Mouse (Mus musculus) CD4-positive, CD25-positive, alpha-beta regulatory T cell, adult 2 months (primary cell): Measurements from ENCODE around the gene Ppp1cc.
"Not testable (repeated sequence)": the region's sequence is repeated elsewhere in the genome, so short reads cannot be mapped to it uniquely, and the experiment has no call there.

Experiments
- DNase-seq: peaks from one replicate; pipeline ENCODE4 v3.0.0-alpha.2; 2012; ENCODE audit warnings: low read depth, low spot score

Ppp1cc gene

GRCm38 (mm10) chr5:122136508-122137408 is 21.3 kb upstream of the Ppp1cc start:
- DNase-seq = no peak

GRCm38 (mm10) chr5:122138856-122139255 is 19.2 kb upstream of the Ppp1cc start:
- DNase-seq = no peak

DNA sequence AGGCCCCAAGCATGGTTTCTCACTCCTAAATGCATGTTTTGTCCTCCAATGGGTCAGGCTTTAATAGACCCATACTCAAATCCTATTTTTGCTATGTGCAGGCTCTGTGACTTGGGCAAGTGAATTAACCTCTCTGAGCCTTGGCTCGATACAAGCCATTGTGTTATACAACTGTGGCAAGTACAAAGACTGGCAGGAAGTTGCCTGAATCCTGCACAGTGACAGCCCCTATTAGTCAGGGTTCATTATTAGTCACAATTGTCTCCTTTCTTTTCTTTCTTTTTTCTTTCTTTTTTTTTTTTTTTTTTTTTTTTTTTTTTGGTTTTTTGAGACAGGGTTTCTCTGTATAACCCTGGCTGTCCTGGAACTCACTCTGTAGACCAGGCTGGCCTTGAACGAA is 18.3 kb upstream of the Ppp1cc start:
- not testable (repeated sequence) for DNase-seq

GRCm38 (mm10) chr5:122140723-122141122 is 17.4 kb upstream of the Ppp1cc start, which contains the start of gene Ccdc63:
Gene Ccdc63, minus strand, starts transcription at chr5:122140823.
- no peak for DNase-seq

- peak; percentile 87 for DNase-seq
These were observed 15.7 kb upstream of the Ppp1cc start for GRCm38 (mm10) chr5:122142230-122142992.

DNA sequence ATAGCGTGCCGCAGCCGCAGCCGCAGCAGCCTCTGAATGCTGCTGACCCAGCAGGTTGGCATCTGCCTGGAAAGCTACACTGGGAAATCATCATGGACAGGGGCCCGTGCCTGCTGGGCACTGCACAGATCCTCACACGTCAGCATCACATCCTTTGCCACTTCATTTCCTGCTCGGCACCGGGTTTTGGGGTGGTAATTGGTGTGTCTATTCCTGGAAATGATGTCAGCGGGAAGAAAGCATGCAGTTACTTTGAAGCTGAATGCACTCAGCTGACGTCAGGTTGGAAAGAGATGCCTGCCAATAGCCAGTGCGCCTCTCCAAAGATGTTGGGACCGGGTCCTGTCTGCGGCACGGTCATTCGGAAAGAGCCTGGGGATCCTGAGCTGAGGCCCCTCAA is 14.5 kb upstream of the Ppp1cc start:
- peak; percentile 77 for DNase-seq

DNA sequence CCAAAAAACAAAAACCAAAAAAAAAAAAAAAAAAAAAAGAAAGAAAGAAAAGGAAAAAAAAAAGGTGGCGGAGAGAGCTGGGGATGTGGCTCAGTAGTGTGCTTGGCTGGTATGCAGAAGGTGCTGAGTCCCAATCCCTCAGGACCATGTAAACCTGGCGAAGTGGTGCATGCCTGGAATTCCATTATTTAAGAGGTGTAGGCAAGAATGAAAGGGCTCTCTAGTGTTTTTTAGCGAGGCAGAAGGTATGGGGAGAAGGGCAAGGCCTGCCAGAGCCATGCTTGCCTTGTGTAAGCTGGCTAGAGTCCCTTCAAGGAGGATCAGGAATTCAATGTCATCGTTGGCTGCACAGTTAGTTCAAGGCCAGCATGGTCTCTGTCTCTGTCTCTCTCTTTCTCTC is 13.3 kb upstream of the Ppp1cc start:
- no peak for DNase-seq

GRCm38 (mm10) chr5:122145381-122146055 is 12.6 kb upstream of the Ppp1cc start:
- peak; percentile 94 for DNase-seq

DNA sequence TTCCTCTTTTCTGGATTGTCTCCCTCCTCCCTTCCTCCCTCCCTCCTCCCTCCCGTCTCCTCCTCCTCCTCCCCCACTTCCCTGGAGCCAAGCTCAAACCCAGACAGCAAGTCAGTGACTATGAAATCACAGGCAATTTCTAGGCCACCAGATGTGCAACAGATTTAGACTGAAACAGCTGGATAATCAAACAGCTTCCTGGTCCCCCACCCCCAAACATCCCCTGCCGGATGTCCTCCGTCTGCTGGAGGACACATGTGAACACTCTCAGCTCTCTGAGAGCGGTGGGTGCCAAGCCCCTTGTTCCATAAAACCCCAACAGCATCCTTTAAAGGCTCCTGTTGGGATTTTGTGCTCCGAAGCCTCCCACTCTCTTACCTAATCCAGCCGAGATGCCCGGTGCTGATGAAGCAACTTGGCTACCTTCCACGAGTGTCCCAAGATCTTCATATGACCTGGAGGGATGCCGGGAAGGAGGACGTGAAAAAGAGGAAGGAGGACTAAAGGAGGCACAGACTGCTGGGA is 12.0 kb upstream of the Ppp1cc start:
- DNase-seq = peak; percentile 53

- no peak for DNase-seq
These were observed 11.5 kb upstream of the Ppp1cc start for GRCm38 (mm10) chr5:122146609-122147008.

DNA sequence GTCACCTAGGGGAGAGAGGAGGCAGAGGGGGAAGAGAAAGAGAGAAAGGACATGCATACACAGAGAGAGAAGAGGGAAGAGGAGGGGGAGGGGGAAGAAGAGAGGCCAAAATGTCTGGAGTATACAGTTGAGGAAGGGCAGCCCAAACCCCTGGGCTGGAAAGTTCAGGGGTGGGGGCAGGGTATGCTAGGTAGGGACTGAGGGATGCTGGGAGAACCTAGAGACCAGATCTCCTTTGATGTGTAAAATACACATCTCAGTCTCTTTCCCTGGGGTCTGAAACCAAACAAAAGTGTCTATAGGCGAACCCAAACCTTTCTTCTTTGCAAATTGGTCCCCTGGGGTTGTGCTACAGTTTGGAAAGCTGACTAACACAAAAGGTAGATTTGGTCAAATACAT is 10.0 kb upstream of the Ppp1cc start:
- DNase-seq = no peak

GRCm38 (mm10) chr5:122149259-122149658 is 8.8 kb upstream of the Ppp1cc start:
- DNase-seq = no peak

GRCm38 (mm10) chr5:122152508-122152907 is 5.6 kb upstream of the Ppp1cc start:
- not testable (repeated sequence) for DNase-seq

DNA sequence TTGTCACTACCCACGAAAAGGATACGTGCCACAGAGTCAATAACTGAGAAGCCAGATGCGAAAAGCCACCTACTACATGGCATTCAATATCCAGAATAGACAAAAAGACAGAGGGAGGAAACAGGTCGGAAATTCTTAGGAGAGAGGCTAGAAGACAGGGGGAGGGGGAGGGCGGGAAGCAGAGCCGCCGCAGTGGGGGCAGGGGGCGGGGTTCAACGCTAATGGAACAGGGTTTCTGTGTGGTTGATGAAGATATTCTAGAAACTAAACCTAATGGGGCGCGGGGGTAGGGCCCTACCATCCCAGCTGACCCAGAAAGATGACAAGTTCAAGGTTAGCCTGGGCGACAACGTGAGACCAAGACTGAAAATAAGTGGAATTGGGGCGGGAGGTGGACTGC is 4.1 kb upstream of the Ppp1cc start:
- DNase-seq = no peak

- DNase-seq = no peak
These were observed 3.3 kb upstream of the Ppp1cc start for GRCm38 (mm10) chr5:122154782-122155181.

- DNase-seq = no peak
These were observed 2.5 kb upstream of the Ppp1cc start for GRCm38 (mm10) chr5:122155613-122156012.

GRCm38 (mm10) chr5:122156486-122156885 is 1.6 kb upstream of the Ppp1cc start:
- no peak for DNase-seq

- DNase-seq = peak; percentile 40
These were observed 758 bp downstream of the Ppp1cc start for GRCm38 (mm10) chr5:122158557-122159515.

DNA sequence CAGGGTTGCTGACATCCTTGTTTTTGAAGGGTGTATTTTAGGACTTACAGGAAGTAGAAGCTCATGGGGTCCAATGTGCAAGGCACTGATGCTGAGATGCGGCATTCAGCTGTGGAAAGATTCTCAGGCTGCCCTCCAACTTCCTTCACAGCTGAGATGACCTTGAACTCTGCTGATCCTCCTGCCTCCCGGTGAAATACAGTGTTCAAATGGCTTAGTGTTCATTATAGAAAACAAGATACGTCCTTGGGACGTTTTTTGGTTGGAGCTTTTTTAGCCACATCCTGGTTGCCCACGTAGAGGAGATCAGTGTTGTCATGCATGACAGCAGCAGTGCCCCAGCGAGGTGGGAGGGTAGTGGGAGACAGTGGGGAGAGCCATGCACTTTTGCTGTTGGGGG is 5.1 kb downstream of the Ppp1cc start:
- DNase-seq = peak; percentile 54

GRCm38 (mm10) chr5:122164011-122164410 is 5.9 kb downstream of the Ppp1cc start:
- DNase-seq = no peak
